Mouse (Mus musculus) MEL-GATA-1-ER (cell line): ENCODE data around the gene Nupl1.

Source experiments
- DNase-seq: peaks from one replicate; pipeline ENCODE4 v3.0.0-alpha.2; 2012; ENCODE audit warnings: low read depth; ENCODE audit errors: extremely low read depth

Nupl1 gene

GRCm38 (mm10) chr14:60251281-60252003 lies at the start of gene Nupl1, which contains the start of gene Gm49336:
Gene Nupl1, minus strand, starts transcription at chr14:60251431.
Gene Gm49336, minus strand, starts transcription at chr14:60251507.
- DNase-seq: peak; percentile 97

- DNase-seq: no peak
These were observed 49.8 kb upstream of the Nupl1 start for GRCm38 (mm10) chr14:60301024-60301423.

DNA sequence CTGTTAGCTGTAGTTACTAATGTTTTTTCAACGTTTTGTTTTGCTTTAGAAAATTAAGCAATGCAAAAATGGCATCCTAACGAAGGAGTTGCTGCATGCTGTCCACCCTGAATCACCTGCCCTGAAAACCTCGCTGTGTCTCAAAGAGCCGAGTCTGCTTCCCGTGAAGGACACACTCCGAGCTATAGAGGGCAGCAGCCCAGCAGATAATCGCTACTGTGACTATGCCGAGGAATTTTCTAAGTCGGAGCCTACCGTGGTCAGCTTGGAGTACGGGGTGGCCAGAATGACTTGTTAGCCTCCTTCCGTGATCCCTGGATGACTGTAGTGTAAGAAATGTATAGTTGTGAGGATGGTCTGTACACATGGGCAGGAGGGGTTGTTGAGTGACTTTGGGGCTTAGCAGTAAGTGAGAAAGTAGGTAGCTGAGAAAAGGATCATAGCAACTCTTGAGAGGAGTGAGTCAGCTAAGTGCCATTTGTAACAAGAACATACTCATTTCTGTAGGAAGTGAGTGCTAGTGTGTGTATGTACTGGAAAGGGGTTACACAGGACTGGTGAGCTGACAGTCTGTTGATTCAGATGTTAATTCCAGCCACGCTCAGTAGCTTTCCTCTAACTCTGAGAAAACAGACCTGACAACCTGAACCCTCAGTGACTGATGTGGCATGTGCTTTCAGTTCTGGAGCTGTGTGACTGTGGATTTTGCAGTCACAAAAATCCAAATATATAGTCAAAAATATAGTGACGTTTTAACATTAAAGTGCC lies 49.2 kb upstream of the Nupl1 start:
- no peak for DNase-seq

GRCm38 (mm10) chr14:60295531-60295930 lies 44.3 kb upstream of the Nupl1 start:
- DNase-seq: no peak

DNA sequence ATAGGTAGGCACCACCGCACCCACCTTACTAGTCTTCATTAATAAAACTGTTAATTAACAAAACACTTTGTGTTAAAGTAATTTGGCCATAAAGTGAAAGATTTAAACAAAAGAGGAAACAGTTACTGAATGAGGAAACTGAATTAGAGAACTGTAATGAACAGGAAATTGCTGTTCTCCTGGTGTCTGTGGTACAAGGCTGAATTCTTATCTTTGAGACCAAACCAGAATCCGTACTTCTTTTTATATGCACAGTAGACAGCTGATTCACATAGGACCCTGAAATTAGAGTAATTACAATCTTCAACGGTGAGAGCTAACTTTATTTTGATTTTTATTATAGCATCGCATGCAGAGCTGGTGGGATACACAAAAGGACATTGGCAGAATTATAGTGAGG lies 39.1 kb upstream of the Nupl1 start:
- peak; percentile 76 for DNase-seq

DNA sequence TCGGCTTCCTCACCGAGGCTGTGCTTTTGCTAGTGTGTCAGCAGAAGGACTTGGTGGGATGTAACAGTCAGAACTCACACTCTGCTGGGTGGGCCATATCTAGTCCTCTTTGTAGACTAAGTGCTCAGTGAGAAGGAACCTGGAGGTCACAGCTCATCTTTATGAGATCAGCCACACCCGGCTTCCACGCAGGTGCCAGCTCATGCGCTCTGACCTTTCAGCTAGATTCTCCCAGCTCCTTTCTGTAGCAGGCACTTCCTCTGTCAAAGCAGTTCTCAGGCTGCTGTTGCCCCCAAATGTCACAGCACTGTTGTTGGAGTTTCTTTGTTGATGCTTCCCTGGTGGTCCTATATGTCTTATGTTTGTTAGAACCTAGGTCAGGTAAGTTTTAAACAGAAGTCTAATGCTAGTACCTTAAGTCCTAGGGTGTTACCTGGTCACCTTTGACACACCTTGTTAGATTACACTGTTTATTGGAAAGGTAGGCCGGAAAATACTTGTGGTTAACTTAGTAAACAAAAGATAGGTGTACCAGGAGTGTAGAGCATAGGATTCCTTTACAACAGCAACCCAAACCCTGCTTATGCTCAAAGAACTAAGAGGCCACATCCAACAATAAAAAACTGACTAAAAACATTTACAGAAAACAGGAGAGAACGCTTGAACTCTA lies 35.1 kb upstream of the Nupl1 start:
- no peak for DNase-seq

- no peak for DNase-seq
These were observed 24.4 kb upstream of the Nupl1 start for GRCm38 (mm10) chr14:60275301-60276276.

DNA sequence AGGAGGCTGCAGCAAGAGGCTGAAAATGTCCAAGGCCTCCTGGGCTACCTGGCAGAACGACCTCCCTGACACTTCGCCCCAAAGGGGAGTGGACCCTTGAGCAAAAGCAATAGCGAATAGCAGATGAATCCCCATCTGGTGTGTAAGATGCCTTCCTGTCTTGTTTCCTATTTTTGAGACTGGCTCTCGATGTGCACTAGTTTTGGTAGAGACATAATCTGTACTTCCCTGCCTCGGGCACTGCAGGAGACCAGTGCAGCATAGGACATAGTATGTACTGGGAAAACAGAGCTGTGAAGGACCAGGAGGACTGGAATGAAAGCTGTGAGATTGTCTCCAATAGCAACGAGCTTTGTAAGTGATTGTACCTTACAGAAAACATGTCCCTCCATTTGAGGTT lies 22.1 kb upstream of the Nupl1 start:
- no peak for DNase-seq

GRCm38 (mm10) chr14:60269333-60269732 lies 18.1 kb upstream of the Nupl1 start:
- DNase-seq: no peak

DNA sequence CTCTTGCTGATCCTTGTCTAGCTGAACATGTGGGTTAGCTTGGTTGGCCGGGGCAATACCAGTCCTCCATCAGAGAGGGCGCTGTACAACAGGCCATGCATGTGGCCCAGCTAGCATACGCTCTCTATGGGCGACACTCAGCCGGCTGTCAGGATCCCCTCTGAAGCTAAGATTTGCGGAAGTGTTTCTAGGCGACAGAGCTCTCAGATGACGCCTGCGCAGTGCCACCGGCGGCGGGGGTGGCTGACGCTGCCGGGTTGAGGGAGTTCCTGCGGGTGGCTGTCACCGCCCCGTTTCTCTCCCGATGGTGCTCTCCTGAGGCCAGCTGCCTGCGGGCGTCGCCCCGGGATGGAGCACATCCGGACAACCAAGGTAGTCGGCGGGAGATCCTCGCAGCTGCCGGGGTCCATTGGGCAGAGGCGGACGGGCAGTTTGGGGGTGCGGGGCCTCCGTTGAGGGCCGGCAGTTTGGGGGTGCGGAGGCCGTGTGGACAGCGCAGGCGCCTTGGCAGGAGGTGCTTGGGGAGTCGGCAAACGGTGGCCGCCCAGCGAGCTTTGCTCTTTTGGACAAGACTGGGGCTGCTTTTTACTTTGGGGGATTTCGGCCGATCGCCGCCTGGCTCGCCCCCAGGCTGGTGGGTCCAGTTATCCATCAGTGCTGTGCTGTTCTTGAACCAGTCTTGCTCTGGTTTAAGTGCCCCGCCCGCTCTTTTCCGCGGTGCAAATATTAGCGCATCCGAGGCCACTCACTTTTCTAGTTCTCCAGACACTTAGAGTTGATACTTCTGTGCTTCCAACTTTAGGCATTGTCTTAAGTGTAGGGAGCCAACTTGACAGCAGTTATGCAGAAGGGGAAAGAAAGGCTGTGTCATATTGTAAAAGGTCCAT lies 14.0 kb upstream of the Nupl1 start, which contains the start of gene Mtmr6:
TSS of gene Mtmr6 (plus strand) at position 239 of the 887 bp plus-strand sequence.
- peak; percentile 97 for DNase-seq

DNA sequence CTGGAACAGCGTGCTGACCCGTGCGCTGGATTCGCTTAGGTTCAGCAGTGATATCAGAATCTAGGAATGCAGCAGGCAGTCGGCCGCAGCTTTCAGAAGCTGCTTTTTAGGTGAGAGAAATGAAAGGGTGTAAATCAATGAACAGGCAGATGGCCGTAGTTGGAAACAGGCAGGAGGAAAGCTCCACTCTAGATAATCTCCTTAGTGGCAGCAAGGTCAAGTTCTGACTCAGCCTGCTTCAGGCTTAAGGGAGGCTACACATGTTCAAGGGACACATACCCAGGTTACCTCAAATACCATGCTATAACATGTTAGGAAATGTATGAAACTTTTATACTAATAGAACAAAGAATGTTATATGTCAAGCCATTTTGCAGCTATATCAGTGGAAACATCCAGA lies 11.1 kb upstream of the Nupl1 start:
- no peak for DNase-seq

DNA sequence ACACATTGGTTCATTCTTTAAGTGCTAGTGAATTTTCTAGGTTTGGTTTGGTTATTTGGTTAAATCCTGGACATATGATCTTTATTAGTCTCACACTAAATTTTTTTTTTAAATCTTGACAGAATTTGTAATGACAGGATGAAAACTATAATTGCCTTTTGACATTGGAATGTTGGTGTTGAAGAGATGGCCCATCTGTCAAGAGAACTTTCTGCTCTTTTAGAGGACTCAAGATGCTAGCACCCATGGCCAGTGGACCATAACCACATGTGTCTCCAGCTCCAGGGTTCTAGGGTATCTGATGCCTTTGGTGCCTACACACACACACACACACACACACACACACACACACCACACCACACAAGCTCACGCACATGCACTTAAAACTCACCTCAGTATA lies 6.6 kb upstream of the Nupl1 start:
- no peak for DNase-seq

DNA sequence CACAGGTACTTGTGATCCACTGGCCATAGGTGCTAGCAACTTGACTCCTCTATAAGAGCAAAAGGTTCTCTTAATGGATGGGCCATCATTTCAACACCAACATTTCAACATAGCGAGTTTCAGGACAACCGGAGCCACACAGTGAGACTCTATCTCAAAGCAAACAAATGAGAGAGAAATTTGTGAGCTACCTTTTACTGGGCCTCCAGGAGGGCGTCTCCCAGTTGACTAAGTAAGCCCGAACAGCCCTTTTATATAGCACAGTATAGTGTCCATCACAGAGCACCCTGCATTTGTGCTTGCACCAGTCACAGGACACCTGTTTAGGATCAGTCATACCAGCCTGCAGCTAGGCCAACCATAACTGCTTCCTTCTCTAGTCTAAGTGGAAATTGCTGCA lies 5.9 kb upstream of the Nupl1 start:
- no peak for DNase-seq

- no peak for DNase-seq
These were observed 5.1 kb upstream of the Nupl1 start for GRCm38 (mm10) chr14:60256356-60256755.

GRCm38 (mm10) chr14:60254774-60255173 lies 3.5 kb upstream of the Nupl1 start:
- DNase-seq: no peak

GRCm38 (mm10) chr14:60253466-60253865 lies 2.2 kb upstream of the Nupl1 start:
- DNase-seq: no peak

DNA sequence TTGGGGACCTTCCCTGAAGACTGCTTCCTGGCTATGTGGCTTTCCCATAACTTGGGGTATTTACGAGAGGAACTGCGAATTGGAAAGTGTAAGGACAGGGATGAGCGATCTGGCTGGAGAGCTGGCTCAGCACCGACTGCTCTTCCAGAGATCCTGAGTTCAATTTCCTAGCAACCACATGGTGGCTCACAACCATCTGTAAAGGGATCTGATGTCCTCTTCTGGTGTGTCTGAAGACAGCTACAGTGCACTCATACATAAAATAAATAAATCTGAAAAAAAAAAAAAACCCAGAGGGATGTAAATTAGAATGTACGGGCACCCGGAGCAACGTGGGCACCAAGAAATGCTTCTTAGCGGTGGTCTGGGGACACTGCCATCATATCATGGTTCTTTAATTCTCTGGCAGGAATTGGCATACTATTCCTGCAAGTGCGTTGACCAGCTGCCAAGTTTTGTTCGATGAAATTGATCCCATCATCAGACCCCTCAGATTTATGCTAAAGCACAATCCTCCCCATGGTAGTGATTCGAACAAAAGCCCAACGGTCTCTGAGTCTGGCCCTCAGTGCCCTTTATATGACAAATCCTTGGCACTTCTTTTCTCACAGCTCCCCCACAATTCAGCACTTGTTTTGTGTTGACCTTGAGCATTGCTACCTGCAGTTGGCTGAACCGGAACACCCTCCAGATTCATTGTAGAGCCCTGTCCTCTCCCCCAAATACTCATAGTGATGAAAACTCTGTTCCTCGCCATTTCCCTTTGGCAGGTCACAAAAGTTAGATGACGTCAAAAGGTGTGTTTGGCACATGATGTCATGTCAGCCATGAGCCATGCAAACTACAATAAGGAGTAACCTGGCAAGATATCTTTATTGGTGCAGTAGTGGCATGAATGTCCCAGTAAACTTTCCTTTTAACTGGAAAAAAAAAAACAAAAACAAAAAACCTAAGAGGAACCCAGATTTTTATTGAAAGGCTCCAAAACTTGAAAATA lies 1.1 kb upstream of the Nupl1 start:
- no peak for DNase-seq

DNA sequence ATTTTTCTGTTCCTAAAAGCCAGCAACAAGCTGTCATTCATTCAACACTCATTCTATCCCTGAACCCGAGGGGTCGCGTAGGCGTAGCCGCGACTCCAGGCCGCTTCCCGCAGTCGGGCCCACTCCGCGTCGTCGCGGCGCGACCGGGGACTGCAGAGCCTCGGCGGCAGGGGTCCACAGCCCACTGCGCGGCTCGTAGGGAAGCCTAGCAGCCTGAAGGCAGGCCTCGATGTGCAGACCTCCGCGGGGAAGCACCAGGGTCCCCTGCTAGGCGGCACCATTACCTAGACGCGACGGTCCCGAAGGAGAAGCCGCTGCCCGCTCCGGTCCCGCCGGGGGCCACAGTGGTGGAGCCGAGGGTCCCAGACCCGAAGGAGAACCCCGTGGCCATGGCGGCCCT lies 352 bp downstream of the Nupl1 start:
- DNase-seq: no peak

DNA sequence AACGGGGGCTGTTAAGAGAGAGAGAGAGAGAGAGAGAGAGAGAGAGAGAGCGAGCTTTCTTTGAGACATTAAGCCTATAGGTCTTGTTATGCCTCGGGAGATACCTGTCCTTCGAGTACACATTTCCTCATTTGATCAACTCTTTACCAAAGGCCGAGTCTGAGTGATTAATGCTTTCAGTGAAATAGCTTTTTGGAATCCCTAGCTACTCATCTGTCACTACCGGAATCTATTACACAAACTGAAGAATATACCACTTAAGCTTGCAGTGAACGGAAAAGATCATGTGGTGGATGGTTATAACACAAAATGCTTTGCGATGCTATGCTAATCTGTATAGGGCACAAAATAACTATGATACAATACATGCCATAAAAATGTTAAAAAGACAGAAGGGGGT lies 865 bp downstream of the Nupl1 start:
- no peak for DNase-seq
